Mouse (Mus musculus) hindbrain, embryonic 14.5 days (tissue): ENCODE data around the gene Rab4b. TPM values are rescaled to one million over a fixed set of nuclear protein-coding genes. Genes with fewer than 3 reads are reported as not detected.

ENCODE experiments used
- ATAC-seq: fragments of 200-750 bp; cut with Nextera tagmentation; 2 replicates; pipeline ENCODE4 v1.8.0; 2017; ENCODE audit warnings: moderate number of reproducible peaks, mild to moderate bottlenecking, moderate TSS enrichment, moderate library complexity; ENCODE audit not compliant: low FRiP score
- DNase-seq: peaks from one replicate; pipeline ENCODE4 v3.0.0-alpha.2; 2015; ENCODE audit warnings: low spot score
- H3K27ac ChIP-seq: fragments of 300-500 bp; sonication (generic); 2 replicates; pipeline ENCODE4 v1.5.1; 2014; ENCODE audit warnings: mild to moderate bottlenecking, moderate library complexity
- H3K27me3 ChIP-seq: fragments of 300-500 bp; sonication (generic); 2 replicates; pipeline ENCODE4 v1.6.1; 2014; ENCODE audit warnings: mild to moderate bottlenecking, low read length, mixed read lengths; ENCODE audit not compliant: control insufficient read depth, insufficient read depth
- H3K36me3 ChIP-seq: fragments of 300-500 bp; sonication (generic); replicated peaks from 2 replicates; pipeline ENCODE4 v1.6.1; 2014; ENCODE audit not compliant: control insufficient read depth, insufficient read depth
- H3K4me1 ChIP-seq: fragments of 300-500 bp; sonication (generic); replicated peaks from 2 replicates; pipeline ENCODE4 v1.6.1; 2014; ENCODE audit warnings: antibody characterized with exemption, low read length, mixed read lengths; ENCODE audit not compliant: control insufficient read depth, insufficient read depth
- H3K4me2 ChIP-seq: fragments of 300-500 bp; sonication (generic); replicated peaks from 2 replicates; pipeline ENCODE4 v1.6.1; 2014; ENCODE audit warnings: mild to moderate bottlenecking, moderate library complexity
- H3K4me3 ChIP-seq: fragments of 300-500 bp; sonication (generic); replicated peaks from 2 replicates; pipeline ENCODE4 v1.5.1; 2014; ENCODE audit warnings: mild to moderate bottlenecking, low read length
- H3K9ac ChIP-seq: fragments of 300-500 bp; sonication (generic); 2 replicates; pipeline ENCODE4 v1.6.1; 2014
- H3K9me3 ChIP-seq: fragments of 300-500 bp; sonication (generic); 2 replicates; pipeline ENCODE4 v1.6.1; 2016; ENCODE audit warnings: low read length; ENCODE audit not compliant: control insufficient read depth
- WGBS: fragments of 180-500 bp; shearing (Covaris S2); extraction: QIAGEN DNeasy Blood & Tissue Kit; methylation state at CpG from one replicate; pipeline ENCODE4 v1.1.7; 2014; 5-methylcytosine and 5-hydroxymethylcytosine counted together
- polyA plus RNA-seq: library from polyadenylated mRNA; unstranded; fragments of >200 nt; fragmentation: Nextera tagmentation; extraction: Ambion mirVana; gene quantifications from 2 replicates; pipeline ENCODE4 v1.2.1, GENCODE M21; 2014

Gene Rab4b
- 91.3 and 102 TPM in 2 replicates for polyA plus RNA-seq

DNA sequence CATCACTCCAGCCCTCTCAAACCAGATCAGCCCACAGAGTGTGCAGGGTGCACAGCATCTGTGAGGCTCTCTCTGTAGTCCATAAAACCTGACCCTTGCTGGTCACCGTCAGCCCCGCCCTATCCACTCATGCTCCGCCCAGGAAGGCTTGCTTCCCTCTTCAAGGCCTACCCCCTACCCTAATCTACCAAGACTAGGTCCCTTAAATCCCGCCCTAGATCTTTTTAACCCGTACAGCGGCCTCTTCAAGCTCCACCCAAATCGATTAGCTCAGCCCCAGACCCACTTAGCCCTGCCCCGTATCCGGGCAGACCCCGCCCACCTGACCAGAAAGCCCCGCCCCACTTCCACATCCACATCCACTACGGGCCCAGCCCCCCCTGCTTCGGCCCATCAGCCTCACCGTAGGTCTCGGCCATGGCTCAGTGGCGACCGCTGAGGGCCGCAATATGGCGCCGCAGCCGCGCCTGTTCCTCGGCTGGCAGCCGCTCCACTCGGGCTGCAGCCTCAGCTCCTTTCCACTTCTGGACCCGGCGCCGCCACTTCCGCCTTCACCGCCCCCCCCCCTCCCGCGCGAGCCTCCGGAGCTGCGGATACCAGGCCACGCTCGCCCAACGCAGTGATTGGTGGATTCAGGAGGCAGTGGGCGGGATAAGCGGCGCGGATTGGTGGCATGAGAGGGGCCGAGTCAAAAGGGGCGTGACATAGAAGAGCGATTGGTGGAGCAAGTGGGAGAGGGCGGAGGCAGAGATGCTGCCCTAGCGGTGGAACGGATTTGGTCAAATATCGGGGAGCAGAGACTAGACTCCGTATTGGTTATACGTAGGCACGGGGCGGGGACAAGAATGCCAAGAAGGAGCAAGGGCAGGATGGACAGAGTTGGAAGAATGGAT is at the start of gene Rab4b:
TSS of gene Rab4b (minus strand) at position 573 of the 893 bp plus-strand sequence.
- under 1% methylated on average over 53 of the region's 53 CpGs for WGBS
- H3K4me3 ChIP-seq, result peak within 1 kb of the TSS; percentile 70
- H3K36me3 ChIP-seq, result peaks cover 21% of the 10 kb centered on the region
- H3K9ac ChIP-seq, result peak within 1 kb of the TSS; percentile 58
- H3K4me2 ChIP-seq, result peak within 1 kb of the TSS; percentile 53
- no peaks in the 10 kb centered on the region for H3K27me3 ChIP-seq
- peak within 1 kb of the TSS; percentile 88 for H3K27ac ChIP-seq
- DNase-seq (peak; percentile 97), ATAC-seq (peak; percentile 98)
- H3K9me3 ChIP-seq, result no peaks in the 10 kb centered on the region
- peaks cover 13% of the 10 kb centered on the region for H3K4me1 ChIP-seq

- Histone ChIP-seq H3K4me2 (peak within 1 kb of the TSS; percentile 92), H3K4me3 (peak within 1 kb of the TSS; percentile 54), H3K27me3 (no peaks in the 10 kb centered on the region), H3K4me1 (peaks cover 46% of the 10 kb centered on the region), H3K9ac (peak within 1 kb of the TSS; percentile 71), H3K9me3 (no peaks in the 10 kb centered on the region), H3K36me3 (0 out of 2 replicates have a peak, but pooled peaks cover 2% of the 10 kb centered on the region), H3K27ac (peak within 1 kb of the TSS; percentile 81)
- DNase-seq (peak; percentile 97), ATAC-seq (peak; percentile 82)
- WGBS, result under 1% methylated on average over 49 of the region's 49 CpGs
Observed at GRCm38 (mm10) chr7:27228281-27228821, 49.7 kb upstream of the Rab4b start, which contains the start of gene Itpkc. Gene Itpkc (minus strand): TSS chr7:27228661.

GRCm38 (mm10) chr7:27227676-27228075 is 49.0 kb upstream of the Rab4b start:
- 2% methylated on average over 10 of the region's 10 CpGs for WGBS
- Histone ChIP-seq H3K36me3 (peaks cover 6% of the 10 kb centered on the region; the same call in 1 of the 2 replicates), H3K4me3 (peak overlapping the region; percentile 54), H3K27ac (peak overlapping the region; percentile 81; the same call in 1 of the 2 replicates), H3K9ac (peak overlapping the region; percentile 71), H3K4me2 (peak overlapping the region; percentile 92), H3K27me3 (no peaks in the 10 kb centered on the region), H3K9me3 (no peaks in the 10 kb centered on the region), H3K4me1 (peaks cover 45% of the 10 kb centered on the region)
- peak; percentile 10; the same call in 1 of the 2 replicates for ATAC-seq
- DNase-seq, result no peak

- WGBS, result 35% methylated on average over 9 of the region's 9 CpGs
- H3K4me1 ChIP-seq, result peaks cover 45% of the 10 kb centered on the region
- no peaks in the 10 kb centered on the region for H3K9me3 ChIP-seq
- H3K4me3 ChIP-seq, result peak overlapping the region; percentile 54
- H3K9ac ChIP-seq, result peak overlapping the region; percentile 71
- ATAC-seq (no peak), DNase-seq (no peak)
- H3K27ac ChIP-seq, result no peak overlapping the region
- peaks cover 6% of the 10 kb centered on the region; the same call in 1 of the 2 replicates for H3K36me3 ChIP-seq
- no peaks in the 10 kb centered on the region for H3K27me3 ChIP-seq
- H3K4me2 ChIP-seq, result peak overlapping the region; percentile 92
Observed at GRCm38 (mm10) chr7:27227276-27227675, 48.6 kb upstream of the Rab4b start.

DNA sequence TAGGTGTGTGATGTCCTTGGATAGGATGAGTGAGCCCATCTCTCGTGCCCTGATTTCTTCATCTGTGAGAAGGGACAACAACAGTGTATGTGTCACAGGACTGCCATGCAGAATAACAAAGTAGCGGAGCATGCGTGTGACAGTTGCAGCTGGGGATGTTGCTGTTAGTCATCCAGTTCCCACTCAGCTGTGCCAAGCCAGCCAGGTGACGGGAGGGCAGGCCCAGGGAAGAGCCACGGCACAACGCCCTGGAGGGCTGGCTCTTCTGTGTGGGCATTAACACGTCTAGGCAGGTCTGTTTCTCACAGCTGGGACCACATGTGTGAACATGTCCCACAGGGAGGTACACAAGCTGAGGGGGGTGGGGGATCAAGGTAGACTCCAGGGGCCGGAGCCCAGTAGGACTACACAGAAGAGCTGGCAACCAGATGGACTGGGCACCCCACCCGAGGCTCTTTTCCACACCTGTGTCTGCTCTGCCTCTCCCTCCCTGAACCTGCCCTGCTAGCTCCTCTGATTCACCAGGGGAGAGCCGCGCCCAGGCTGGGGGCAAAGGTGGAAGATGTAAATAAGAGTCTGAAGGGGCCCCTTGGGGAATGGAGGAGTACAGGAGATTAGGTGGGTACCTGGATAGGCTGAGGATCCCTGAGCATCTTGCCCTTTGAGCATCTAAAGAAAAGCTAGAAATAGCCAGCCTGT is 46.3 kb upstream of the Rab4b start:
- Histone ChIP-seq H3K4me3 (peak overlapping the region; percentile 54), H3K27ac (no peak overlapping the region), H3K36me3 (peaks cover 15% of the 10 kb centered on the region), H3K27me3 (no peaks in the 10 kb centered on the region), H3K4me2 (peak overlapping the region; percentile 92), H3K9ac (peak overlapping the region; percentile 71), H3K4me1 (peaks cover 45% of the 10 kb centered on the region), H3K9me3 (no peaks in the 10 kb centered on the region)
- DNase-seq, result no peak
- 71% methylated on average over 11 of the region's 11 CpGs for WGBS
- no peak for ATAC-seq

GRCm38 (mm10) chr7:27222538-27222937 is 43.8 kb upstream of the Rab4b start:
- H3K4me1 ChIP-seq, result peaks cover 40% of the 10 kb centered on the region

GRCm38 (mm10) chr7:27221939-27222338 is 43.2 kb upstream of the Rab4b start:
- DNase-seq (no peak), ATAC-seq (no peak)
- no peak overlapping the region for H3K4me2 ChIP-seq
- no peaks in the 10 kb centered on the region for H3K27me3 ChIP-seq
- H3K27ac ChIP-seq, result no peak overlapping the region
- 87% methylated on average over 6 of the region's 6 CpGs for WGBS
- H3K4me1 ChIP-seq, result peaks cover 34% of the 10 kb centered on the region
- no peak overlapping the region for H3K4me3 ChIP-seq
- no peaks in the 10 kb centered on the region for H3K9me3 ChIP-seq
- H3K9ac ChIP-seq, result no peak overlapping the region
- H3K36me3 ChIP-seq, result peaks cover 43% of the 10 kb centered on the region

More at GRCm38 (mm10) chr7:27222538-27222937, 43.8 kb upstream of the Rab4b start:
- ATAC-seq (no peak), DNase-seq (no peak)
- WGBS, result 92% methylated on average over 1 of the region's 1 CpGs
- Histone ChIP-seq H3K9ac (no peak overlapping the region), H3K4me3 (no peak overlapping the region), H3K27ac (no peak overlapping the region), H3K9me3 (no peaks in the 10 kb centered on the region), H3K27me3 (no peaks in the 10 kb centered on the region), H3K36me3 (peaks cover 37% of the 10 kb centered on the region), H3K4me2 (no peak overlapping the region)

GRCm38 (mm10) chr7:27219937-27220336 is 41.2 kb upstream of the Rab4b start:
- H3K27ac ChIP-seq, result no peak overlapping the region
- ATAC-seq (no peak), DNase-seq (no peak)
- H3K9me3 ChIP-seq, result no peaks in the 10 kb centered on the region
- H3K27me3 ChIP-seq, result no peaks in the 10 kb centered on the region
- H3K36me3 ChIP-seq, result peaks cover 61% of the 10 kb centered on the region
- H3K9ac ChIP-seq, result no peak overlapping the region
- H3K4me2 ChIP-seq, result no peak overlapping the region
- peaks cover 14% of the 10 kb centered on the region for H3K4me1 ChIP-seq
- no peak overlapping the region for H3K4me3 ChIP-seq
- WGBS, result 57% methylated on average over 11 of the region's 11 CpGs

DNA sequence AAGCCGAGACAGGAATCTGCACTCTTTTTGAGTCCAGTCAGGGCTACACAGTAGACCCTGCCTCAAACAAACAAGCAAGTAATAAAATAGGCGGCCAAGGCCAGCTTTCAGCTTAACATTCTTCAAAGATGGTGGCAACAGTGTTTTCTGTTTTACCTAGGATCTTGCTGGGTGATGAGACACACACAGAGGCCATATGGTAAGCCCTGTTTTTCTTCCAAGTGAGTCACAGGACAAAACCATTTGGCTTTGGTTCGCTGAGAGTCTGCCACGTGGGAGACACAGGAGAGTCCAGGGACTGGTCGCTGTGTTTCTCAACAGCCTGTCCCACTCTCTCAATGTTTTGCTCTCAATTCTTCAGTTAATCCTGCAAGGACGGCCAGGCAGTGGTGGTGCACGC is 39.9 kb upstream of the Rab4b start:
- peaks cover 1% of the 10 kb centered on the region; the same call in 1 of the 2 replicates for H3K4me1 ChIP-seq
- no peaks in the 10 kb centered on the region for H3K27me3 ChIP-seq
- no peak overlapping the region for H3K4me2 ChIP-seq
- H3K4me3 ChIP-seq, result no peak overlapping the region
- no peaks in the 10 kb centered on the region for H3K9me3 ChIP-seq
- DNase-seq (no peak), ATAC-seq (no peak)
- 89% methylated on average over 7 of the region's 7 CpGs for WGBS
- H3K36me3 ChIP-seq, result peaks cover 73% of the 10 kb centered on the region
- no peak overlapping the region for H3K9ac ChIP-seq
- no peak overlapping the region for H3K27ac ChIP-seq
